Mouse (Mus musculus) inflammation-experienced regulatory T-cells, adult 6 months (primary cell): ENCODE data around the gene Has1. TPM values are rescaled to one million over a fixed set of nuclear protein-coding genes. Genes with fewer than 3 reads are reported as not detected.

Source experiments
- polyA plus RNA-seq, 3 experiments: library from polyadenylated mRNA; unstranded; fragments of 100-300 nt; shearing (Covaris generic); gene quantifications; one replicate each; pipeline ENCODE4 v1.2.1; 2017

Gene Has1
- polyA plus RNA-seq, 3 experiments from 2014 or later = 0.12 TPM; not detected in 2

Other genes with a start within 250 kb of the Has1 start
- gene Lnpep, start 230.2 kb downstream of the Has1 start, polyA plus RNA-seq = 10 to 100 TPM; 33.9 to 38.6 (median 36.0) TPM
- under 1 TPM in 1 of 3 experiments, not detected in 2; 0.12 TPM for gene Vmn2r90, start 151.5 kb downstream of the Has1 start, polyA plus RNA-seq
- gene Spaca6, start 28.0 kb downstream of the Has1 start, polyA plus RNA-seq = 10 to 100 TPM in 2 of 3 experiments, 1 to 10 TPM in 1; 2.4 to 13.5 (median 12.6) TPM
- gene Fpr1, start 28.7 kb upstream of the Has1 start, polyA plus RNA-seq = under 1 TPM in 1 of 3 experiments, not detected in 2; 0.72 TPM
- gene Fpr2, start 32.6 kb upstream of the Has1 start, polyA plus RNA-seq = under 1 TPM in 2 of 3 experiments, not detected in 1; 0.34 to 0.64 TPM
- gene Fpr3, start 32.6 kb upstream of the Has1 start, polyA plus RNA-seq = not detected
- gene Fpr-rs4, start 166.5 kb upstream of the Has1 start, polyA plus RNA-seq = not detected
- gene Vmn2r124, start 194.2 kb upstream of the Has1 start, polyA plus RNA-seq = under 1 TPM in 1 of 3 experiments, not detected in 2; 0.04 TPM
- not detected for gene Vmn2r91, start 229.8 kb upstream of the Has1 start, polyA plus RNA-seq